In the genomic region with DNA sequence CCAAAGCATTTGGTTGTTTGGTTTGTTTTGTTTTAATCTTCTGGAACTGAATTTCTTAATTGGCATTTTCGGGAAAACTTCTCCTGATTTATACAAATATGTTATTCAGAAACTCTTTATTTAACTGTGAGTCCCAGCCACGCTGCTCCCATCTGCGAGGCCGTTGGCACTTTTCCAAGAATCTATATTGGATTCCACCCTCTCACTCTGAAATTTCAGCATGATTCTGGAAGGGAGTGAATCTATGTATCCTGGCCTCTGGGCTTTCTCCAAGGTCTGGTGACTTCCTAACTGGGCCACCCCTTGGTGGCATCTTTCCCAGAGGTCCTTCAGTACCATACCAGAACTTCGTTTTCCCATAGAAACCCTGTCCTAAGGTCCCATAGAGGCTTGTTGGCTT, we compare ENCODE assay signal across 10 mouse cellular contexts. TPM values are rescaled to one million over a fixed set of nuclear protein-coding genes. Genes with fewer than 3 reads are reported as not detected.
DNase-seq lines count a peak whose midpoint lies in the region; ATAC-seq and TF ChIP-seq lines count a peak whose summit lies in the region.
"Had no signal": no experiment of that assay in that cellular context is flagged by ENCODE, and none has a peak within 500 bp of the region (broad histone marks: within the 10 kb centered on the region; RNA-seq: fewer than 3 reads in every experiment).

No protein-coding gene starts in this region.

- ATAC-seq in kidney, postnatal 0 days (replicated peaks; ENCODE audit: low FRiP score, low read depth): no peak
- peak; percentile 56; the same call in 1 of the 2 replicates for ATAC-seq in embryonic facial prominence, embryonic 14.5 days (ENCODE audit: low read depth)
- no peak for ATAC-seq in kidney, embryonic 15.5 days (replicated peaks; ENCODE audit: low FRiP score)

- H3K9ac ChIP-seq in kidney, postnatal 0 days (ENCODE audit: low read depth, low read length): no peak overlapping the region
- H3K9ac ChIP-seq in embryonic facial prominence, embryonic 14.5 days (ENCODE audit: low read depth, low read length): no peak overlapping the region
- no peak overlapping the region for H3K9ac ChIP-seq in kidney, embryonic 15.5 days

- peak; percentile 52 for DNase-seq in kidney, postnatal 0 days (ENCODE audit: low spot score)
- no peak for DNase-seq in kidney, postnatal 14 days
- DNase-seq in embryonic facial prominence, embryonic 14.5 days (ENCODE audit: low spot score): peak; percentile 87
- DNase-seq in layer of hippocampus, adult 2 months (ENCODE audit: low spot score in 2 of 2): peak; percentile 66 to 69
- DNase-seq in right cerebral cortex, postnatal 10 days (ENCODE audit: low spot score in 2 of 2): peak; percentile 80 to 86
- DNase-seq in urinary bladder, postnatal 25 days (ENCODE audit: low spot score): no peak
- DNase-seq: cerebellum, adult 9-10 months; kidney, adult 18-20 months; thymus, adult 18-20 months had no signal

- H3K36me3 ChIP-seq in kidney, postnatal 0 days (ENCODE audit: insufficient read depth, low read length): no peaks in the 10 kb centered on the region
- no peaks in the 10 kb centered on the region for H3K36me3 ChIP-seq in embryonic facial prominence, embryonic 14.5 days (ENCODE audit: control insufficient read depth, insufficient read depth, low read length)
- H3K36me3 ChIP-seq in kidney, embryonic 15.5 days: no peaks in the 10 kb centered on the region

- H3K9me3 ChIP-seq in kidney, postnatal 0 days (replicated peaks; ENCODE audit: low read length): no peaks in the 10 kb centered on the region
- no peaks in the 10 kb centered on the region for H3K9me3 ChIP-seq in embryonic facial prominence, embryonic 14.5 days (ENCODE audit: control insufficient read depth, low read length)
- H3K9me3 ChIP-seq in kidney, embryonic 15.5 days (replicated peaks): no peaks in the 10 kb centered on the region

- TF ChIP-seq CTCF in kidney, postnatal 0 days (IDR thresholded peaks at IDR 0.05; ENCODE audit: low read depth): no peak
- TF ChIP-seq CTCF in layer of hippocampus, adult 2 months (conservative IDR thresholded peaks at IDR 0.05): no peak

- 48% methylated on average over 5 of the region's 5 CpGs for WGBS in kidney, postnatal 0 days
- 34% methylated on average over 5 of the region's 5 CpGs for WGBS in embryonic facial prominence, embryonic 14.5 days
- 53% methylated on average over 5 of the region's 5 CpGs for WGBS in kidney, embryonic 15.5 days

- no peak overlapping the region for H3K4me2 ChIP-seq in kidney, postnatal 0 days (ENCODE audit: low read length)
- H3K4me2 ChIP-seq in embryonic facial prominence, embryonic 14.5 days (ENCODE audit: low read depth, low read length): no peak overlapping the region
- no peak overlapping the region for H3K4me2 ChIP-seq in kidney, embryonic 15.5 days

- H3K27me3 ChIP-seq in kidney, postnatal 0 days (ENCODE audit: insufficient read depth, low read length): no peaks in the 10 kb centered on the region; the same call in 1 of the 2 replicates
- no peaks in the 10 kb centered on the region for H3K27me3 ChIP-seq in embryonic facial prominence, embryonic 14.5 days (replicated peaks; ENCODE audit: control insufficient read depth, insufficient read depth, low read length)
- no peaks in the 10 kb centered on the region; the same call in 1 of the 2 replicates for H3K27me3 ChIP-seq in kidney, embryonic 15.5 days

- no peak overlapping the region for H3K27ac ChIP-seq in kidney, postnatal 0 days
- peak overlapping the region; percentile 70 for H3K27ac ChIP-seq in embryonic facial prominence, embryonic 14.5 days (replicated peaks; ENCODE audit: low read depth, low read length)
- H3K27ac ChIP-seq in layer of hippocampus, adult 2 months: no peak overlapping the region
- no peak overlapping the region for H3K27ac ChIP-seq in kidney, embryonic 15.5 days

- peaks cover 6% of the 10 kb centered on the region; the same call in 1 of the 2 replicates for H3K4me1 ChIP-seq in kidney, postnatal 0 days (replicated peaks; ENCODE audit: insufficient read depth, low read length)
- peaks cover 21% of the 10 kb centered on the region for H3K4me1 ChIP-seq in embryonic facial prominence, embryonic 14.5 days (ENCODE audit: control insufficient read depth, insufficient read depth, low read length)
- peaks cover 20% of the 10 kb centered on the region for H3K4me1 ChIP-seq in kidney, embryonic 15.5 days

- H3K4me3 ChIP-seq in kidney, postnatal 0 days (replicated peaks; ENCODE audit: low read depth, low read length): no peak overlapping the region
- no peak overlapping the region for H3K4me3 ChIP-seq in embryonic facial prominence, embryonic 14.5 days (ENCODE audit: low read depth, low read length)
- no peak overlapping the region for H3K4me3 ChIP-seq in layer of hippocampus, adult 2 months
- H3K4me3 ChIP-seq in kidney, embryonic 15.5 days (replicated peaks): no peak overlapping the region

RNA-seq across cellular contexts. Expression of a gene that starts 40.7 kb away (rescaled TPM):
- polyA plus RNA-seq in kidney, postnatal 0 days (2015; fragmentation: Nextera tagmentation; extraction: Ambion mirVana): 52.5 and 54.0 TPM in 2 replicates
- 44.1 and 45.0 TPM in 2 replicates for polyA plus RNA-seq in embryonic facial prominence, embryonic 14.5 days (2014; fragmentation: Nextera tagmentation; extraction: Ambion mirVana)
- total RNA-seq in layer of hippocampus, adult 2 months (2021): 10 to 100 TPM; 28.8 to 30.5 TPM
- polyA plus RNA-seq in kidney, embryonic 15.5 days (2015; fragmentation: Nextera tagmentation; extraction: Ambion mirVana): 51.5 and 54.1 TPM in 2 replicates

RNA-seq across cellular contexts. Expression of a gene that starts 40.7 kb away (rescaled TPM):
- 50.7 and 55.2 TPM in 2 replicates for polyA plus RNA-seq in kidney, postnatal 0 days (2015; fragmentation: Nextera tagmentation; extraction: Ambion mirVana)
- polyA plus RNA-seq in embryonic facial prominence, embryonic 14.5 days (2014; fragmentation: Nextera tagmentation; extraction: Ambion mirVana): 48.1 and 54.7 TPM in 2 replicates
- total RNA-seq in layer of hippocampus, adult 2 months (2021): 10 to 100 TPM; 23.2 to 26.3 TPM
- polyA plus RNA-seq in kidney, embryonic 15.5 days (2015; fragmentation: Nextera tagmentation; extraction: Ambion mirVana): 68.8 and 71.8 TPM in 2 replicates

Comparison
In these comparisons a context has a peak if more than half of its experiments do, and no peak if none do; other contexts are left out.
1. DNase-seq: peak in kidney, postnatal 0 days (single experiment), embryonic facial prominence, embryonic 14.5 days (single experiment), layer of hippocampus, adult 2 months (2 of 2) and right cerebral cortex, postnatal 10 days (2 of 2); none in kidney, postnatal 14 days (single experiment) and urinary bladder, postnatal 25 days (single experiment).